Mouse (Mus musculus): ENCODE results near the gene Ppp1r12b.

Gene Ppp1r12b

DNA sequence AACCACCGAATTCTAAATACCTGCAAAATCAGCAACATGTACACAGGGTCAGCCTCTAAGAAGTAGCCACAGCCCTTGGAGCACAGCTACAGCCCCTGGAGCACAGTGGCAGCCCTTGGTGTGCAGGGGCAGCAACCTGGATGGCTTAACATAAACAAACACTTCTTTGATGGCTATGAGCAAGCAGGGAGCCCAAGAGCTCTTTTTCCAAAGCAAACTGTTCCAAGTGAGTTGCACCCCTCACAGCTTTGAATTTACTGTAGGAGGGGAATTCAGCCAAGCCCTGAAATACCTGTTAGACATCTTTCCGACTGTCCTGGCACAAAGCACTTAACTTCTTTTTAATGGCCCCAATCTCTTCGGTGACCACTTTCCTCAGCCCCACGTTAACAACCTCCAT is 14.9 kb downstream of the Ppp1r12b start:
- no peak for DNase-seq (ENCODE audit: low spot score)

DNA sequence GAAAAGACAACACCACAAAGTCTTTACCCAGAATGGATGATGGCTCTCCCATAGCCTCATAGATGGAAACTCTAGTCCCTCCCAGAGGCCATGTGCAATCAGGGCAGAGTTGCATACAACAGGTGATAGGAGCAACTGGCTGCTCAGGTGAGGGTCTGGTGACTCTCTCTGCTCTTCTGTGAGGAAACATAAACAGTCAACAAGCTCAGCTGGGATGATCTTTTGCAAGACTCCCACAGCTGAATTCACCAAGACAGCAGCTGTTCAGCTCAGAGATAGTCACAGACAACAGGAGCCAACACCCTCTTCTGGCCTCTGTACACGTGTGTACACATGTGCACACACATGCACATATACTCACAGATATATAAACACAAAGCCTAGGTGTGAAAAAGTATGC is 17.5 kb downstream of the Ppp1r12b start:
- no peak for DNase-seq (ENCODE audit: low spot score)

GRCm38 (mm10) chr1:134936335-134936734 is 19.4 kb downstream of the Ppp1r12b start:
- no peak for DNase-seq (ENCODE audit: low spot score)

- no peak for DNase-seq (ENCODE audit: low spot score)
Observed at GRCm38 (mm10) chr1:134932431-134932830, 23.3 kb downstream of the Ppp1r12b start.

DNA sequence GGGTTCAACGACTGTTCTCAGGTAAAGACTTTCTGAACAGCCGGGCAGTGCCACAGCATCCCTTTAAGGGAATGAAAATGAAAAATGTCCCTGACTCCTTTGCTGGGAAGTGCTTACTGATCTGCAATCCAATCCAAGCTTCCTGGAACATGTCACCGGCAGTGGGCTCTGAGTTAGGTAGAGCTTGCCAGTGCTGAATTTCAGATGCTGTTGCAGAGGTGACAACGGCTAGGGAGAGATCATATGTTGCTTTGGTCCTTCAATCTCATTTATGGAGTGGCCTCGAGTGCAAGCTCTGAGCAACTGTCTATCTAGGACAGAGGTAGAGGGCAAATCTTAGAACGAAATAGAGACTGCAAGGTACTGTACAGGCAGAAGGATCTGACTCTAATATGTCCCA is 36.7 kb downstream of the Ppp1r12b start:
- no peak for DNase-seq (ENCODE audit: low spot score)

DNA sequence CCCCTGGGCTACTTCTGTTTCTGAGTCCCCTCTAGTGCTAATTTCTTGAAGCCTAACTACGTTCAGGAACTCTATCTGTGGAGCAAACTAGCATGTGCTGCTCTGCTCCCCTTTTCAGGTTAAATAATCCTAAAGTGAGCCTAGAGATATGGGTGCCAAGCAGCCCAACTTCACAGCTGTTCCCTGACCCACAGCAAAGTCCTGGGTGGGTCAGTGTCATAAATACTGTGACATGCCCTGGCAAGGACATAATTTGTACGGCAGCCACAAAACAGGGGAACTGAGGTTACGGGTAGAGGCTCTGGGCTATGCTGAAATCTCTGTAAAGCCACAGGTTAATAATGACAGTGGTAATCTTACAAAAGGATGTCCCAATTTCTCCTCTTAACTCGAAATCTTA is 40.3 kb downstream of the Ppp1r12b start:
- no peak for DNase-seq (ENCODE audit: low spot score)

GRCm38 (mm10) chr1:134913535-134913934 is 42.2 kb downstream of the Ppp1r12b start:
- DNase-seq (ENCODE audit: low spot score): no peak

DNA sequence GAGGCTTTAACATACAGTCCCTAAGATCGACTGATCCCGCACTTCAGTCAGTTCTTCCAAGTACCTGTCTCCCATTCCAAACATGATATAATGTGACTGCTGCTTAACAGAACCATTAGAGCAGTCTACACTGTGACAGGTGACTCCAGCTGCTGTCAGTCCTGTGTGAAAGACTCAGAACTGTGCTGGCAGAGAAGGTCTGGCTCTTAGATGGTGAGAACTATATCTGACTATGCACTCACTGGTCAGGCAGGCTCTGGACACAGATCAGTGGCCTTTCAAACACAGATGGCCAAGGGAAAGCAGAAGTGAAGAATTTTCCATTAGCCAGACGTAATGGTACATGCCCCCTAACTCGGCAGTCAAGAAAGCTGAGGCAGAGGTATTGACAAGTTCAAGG is 43.9 kb downstream of the Ppp1r12b start:
- DNase-seq (ENCODE audit: low spot score): no peak

DNA sequence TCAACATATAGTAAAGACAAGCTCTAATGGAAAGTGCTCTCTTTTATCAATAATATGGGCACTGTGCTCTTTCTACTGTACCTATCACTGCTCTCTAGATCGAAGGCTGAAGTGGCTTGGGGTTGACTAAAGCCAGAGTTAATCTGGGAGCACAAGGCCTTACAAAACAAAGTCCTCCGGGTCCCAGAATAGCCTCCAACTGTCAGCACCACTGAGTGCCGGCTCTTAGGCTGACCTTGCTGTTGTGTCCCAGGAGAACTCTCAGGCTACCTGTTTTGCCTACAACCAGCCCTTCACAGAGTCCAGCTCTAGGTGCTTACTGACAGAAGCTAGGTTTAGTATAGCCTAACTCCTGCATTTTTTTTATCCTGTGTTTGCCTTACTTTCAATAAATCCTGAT is 45.7 kb downstream of the Ppp1r12b start:
- no peak for DNase-seq (ENCODE audit: low spot score)

- DNase-seq (ENCODE audit: low spot score): no peak
Observed at GRCm38 (mm10) chr1:134909442-134909841, 46.3 kb downstream of the Ppp1r12b start.

- no peak for DNase-seq (ENCODE audit: low spot score)
Observed at GRCm38 (mm10) chr1:134902051-134902619, 53.6 kb downstream of the Ppp1r12b start.

DNA sequence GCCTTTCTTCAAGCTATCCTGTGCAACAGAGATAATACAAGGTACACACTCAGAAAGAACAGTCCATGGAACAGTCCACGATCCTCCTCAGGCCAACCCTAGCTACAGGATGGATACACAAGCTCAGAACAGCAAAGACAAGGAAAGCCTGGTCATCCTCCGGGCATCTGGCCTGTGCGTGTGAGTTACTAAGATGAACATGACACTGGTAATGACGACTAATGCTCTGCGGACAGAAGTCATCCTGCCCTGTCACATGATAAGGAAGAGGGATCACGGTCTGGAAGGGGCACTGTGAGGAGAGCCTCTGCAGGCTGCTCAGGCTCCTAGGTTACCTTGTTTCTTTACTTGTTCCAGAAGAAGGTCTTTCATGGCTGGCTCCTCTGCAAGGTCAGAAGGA is 59.7 kb downstream of the Ppp1r12b start:
- no peak for DNase-seq (ENCODE audit: low spot score)

DNA sequence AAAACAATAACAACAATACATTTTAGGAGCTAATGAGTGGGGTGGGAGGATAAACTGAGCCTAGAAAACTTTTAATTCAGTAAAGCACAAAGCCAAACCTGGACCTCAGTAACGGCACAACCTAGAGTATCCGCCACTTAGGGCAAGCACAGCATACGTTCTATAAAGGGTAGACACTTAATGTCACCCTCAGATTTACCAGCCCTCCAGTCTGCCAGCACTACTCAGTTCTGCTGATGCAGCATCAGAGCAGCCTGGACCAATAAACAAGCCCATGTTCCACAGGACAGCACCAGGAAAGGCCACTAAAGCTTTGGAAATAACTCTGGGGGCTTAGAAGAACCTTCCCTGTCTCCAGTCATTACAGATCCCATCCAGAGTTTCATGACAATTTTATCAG is 60.9 kb downstream of the Ppp1r12b start:
- no peak for DNase-seq (ENCODE audit: low spot score)

- no peak for DNase-seq (ENCODE audit: low spot score)
Observed at GRCm38 (mm10) chr1:134891916-134892315, 63.8 kb downstream of the Ppp1r12b start.

GRCm38 (mm10) chr1:134889629-134890028 is 66.1 kb downstream of the Ppp1r12b start:
- no peak for DNase-seq (ENCODE audit: low spot score)

GRCm38 (mm10) chr1:134875800-134876199 is 79.9 kb downstream of the Ppp1r12b start:
- peak; percentile 40 for DNase-seq (ENCODE audit: low spot score)

DNA sequence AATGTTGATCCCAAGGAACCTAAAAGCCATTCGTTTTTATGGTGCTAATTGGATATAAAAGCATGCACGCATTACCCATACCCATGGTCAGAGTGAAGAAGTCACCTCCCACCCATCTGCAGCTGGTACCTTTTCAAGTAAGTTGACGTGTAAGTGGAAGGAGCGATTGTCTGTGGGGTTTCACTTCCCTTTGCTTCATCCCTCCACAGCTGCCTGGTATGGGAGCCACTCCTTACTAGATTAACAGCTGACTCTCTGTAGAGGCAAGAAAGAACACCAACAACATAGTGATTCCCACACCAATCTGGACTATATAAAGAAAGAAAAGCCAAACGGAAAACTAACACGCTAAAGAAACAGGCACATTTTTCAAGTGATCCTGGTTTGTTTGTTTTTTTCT is 83.1 kb downstream of the Ppp1r12b start:
- no peak for DNase-seq (ENCODE audit: low spot score)

DNA sequence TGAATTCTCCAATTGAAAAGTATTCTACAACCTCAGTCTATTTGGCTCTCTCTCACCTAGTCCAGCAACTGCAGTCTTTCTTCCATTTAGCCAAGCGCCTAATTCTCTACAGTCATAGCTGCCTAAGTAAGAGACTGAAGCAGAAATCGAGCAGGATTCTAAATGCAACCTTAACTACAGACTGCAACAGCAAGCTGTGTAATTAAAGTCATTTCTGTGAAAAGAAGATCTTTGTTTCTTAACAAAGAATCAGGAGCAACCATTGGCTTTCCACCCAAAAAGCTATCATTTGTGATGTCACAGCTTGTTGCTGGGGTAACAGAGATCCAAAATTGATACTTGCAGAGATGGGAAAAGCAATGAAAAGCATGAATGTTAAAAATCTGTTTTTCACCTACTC is 89.3 kb downstream of the Ppp1r12b start:
- DNase-seq (ENCODE audit: low spot score): no peak

DNA sequence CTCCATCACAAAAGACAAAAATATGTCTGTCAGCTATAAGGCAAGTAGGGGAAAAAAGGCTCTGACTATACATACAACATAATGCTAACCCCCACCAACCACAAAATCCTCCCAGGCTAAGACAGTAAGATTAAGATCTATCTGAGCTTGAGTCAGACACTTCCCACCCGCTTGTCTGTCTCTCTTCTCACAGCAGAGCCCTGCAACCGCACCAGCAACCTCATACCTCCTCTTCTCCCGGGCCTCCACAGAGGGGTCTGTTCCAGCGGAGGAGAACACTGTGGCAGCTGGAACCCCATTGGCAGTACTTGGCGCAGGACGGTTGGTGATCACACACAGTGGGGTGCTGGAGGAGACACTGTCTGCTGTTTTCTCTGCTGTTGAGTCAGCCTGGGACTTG is 90.2 kb downstream of the Ppp1r12b start:
- no peak for DNase-seq (ENCODE audit: low spot score)

DNA sequence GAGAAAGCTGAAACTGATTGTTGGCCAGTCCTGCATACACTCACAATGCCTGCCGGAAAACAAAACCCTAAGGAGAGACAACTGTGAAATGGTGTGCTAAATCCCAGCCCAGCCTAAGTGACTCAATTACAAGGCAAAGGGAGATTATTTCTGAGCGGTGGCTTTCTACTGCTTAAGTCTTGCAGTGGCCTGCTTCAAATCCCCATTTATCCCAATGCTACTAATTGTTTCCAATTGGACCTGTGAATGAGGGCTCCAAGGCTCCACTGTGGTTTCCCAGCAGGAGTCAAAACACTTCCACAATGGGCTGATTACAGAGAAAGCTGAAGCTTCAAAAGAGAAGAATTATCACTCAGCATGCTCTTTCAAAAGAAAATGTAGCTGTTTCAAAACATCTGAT is 95.2 kb downstream of the Ppp1r12b start:
- no peak for DNase-seq (ENCODE audit: low spot score)

- DNase-seq (ENCODE audit: low spot score): no peak
Observed at GRCm38 (mm10) chr1:134858344-134859053, 97.2 kb downstream of the Ppp1r12b start.

DNA sequence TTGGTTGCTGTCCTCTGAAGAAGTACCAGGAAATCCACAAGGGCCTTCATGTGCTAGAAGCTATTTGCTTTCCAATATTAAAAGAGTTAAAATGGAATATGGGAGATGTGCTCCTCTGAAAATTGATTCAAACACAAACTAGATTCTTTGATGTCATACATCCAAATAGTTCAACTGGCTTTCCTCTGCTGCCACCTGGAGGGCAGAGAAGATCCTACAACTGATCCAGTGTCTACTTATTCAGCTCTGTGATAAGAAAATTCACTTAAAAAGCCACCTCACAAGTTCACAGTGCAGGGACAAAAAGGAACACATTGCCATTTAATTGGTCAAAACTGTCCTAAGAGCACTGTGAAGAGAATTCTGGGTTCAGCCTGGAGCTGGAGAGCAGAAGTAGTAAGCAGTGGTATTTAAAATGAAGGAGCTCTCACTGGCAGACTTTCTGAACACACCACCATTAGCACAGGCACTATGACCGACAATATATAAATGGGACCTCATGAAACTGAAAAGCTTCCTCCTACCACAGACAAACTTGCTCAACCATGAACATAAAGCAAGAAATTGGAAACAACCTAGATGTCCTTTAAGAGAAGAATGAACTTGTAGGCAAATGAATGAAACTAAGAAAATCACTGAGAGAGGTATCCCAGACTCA is 101.3 kb downstream of the Ppp1r12b start:
- DNase-seq (ENCODE audit: low spot score): peak; percentile 75

DNA sequence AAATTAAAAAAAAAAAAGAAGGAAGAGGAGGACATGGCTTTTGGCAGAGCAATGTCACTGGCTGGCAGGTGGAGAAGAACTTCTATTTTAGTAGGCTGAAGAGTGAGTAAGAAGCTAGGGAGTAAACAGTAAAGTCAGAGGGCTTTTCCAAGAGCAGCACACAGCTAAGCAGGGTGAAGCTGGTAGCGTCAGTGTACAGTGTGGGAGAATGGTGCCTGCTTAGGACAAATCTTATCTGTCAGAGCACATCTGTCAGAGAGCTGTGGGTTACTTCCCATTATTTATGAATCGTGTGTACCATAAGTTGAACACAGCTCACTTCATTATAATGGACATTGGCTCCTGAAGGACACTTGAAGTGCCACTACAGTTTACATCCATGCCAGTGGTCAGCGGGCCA is 102.9 kb downstream of the Ppp1r12b start:
- DNase-seq (ENCODE audit: low spot score): no peak

- DNase-seq (ENCODE audit: low spot score): no peak
Observed at GRCm38 (mm10) chr1:134851211-134851610, 104.5 kb downstream of the Ppp1r12b start.
